Mouse (Mus musculus): ENCODE measurements at regions not wholly inside any gene's neighbourhood (a gene's known extent, or its start where the extent isn't known, plus 50 kb on each side); places are given as distances from the start of the nearest gene placed in this dataset.

- 84% methylated on average over 3 of the region's 3 CpGs for WGBS
- no peak overlapping the region for H3K27ac ChIP-seq (replicated peaks; ENCODE audit: low read depth, low read length)
- H3K4me1 ChIP-seq (ENCODE audit: control insufficient read depth, insufficient read depth, low read length) = no peaks in the 10 kb centered on the region
- no peak for DNase-seq (ENCODE audit: low spot score)
- H3K9me3 ChIP-seq (ENCODE audit: control insufficient read depth, low read length) = no peaks in the 10 kb centered on the region
- H3K27me3 ChIP-seq (ENCODE audit: control insufficient read depth, insufficient read depth, low read length) = no peaks in the 10 kb centered on the region
- no peak for ATAC-seq (ENCODE audit: insufficient number of reproducible peaks, low FRiP score, low TSS enrichment, low read depth)
- no peak overlapping the region for H3K4me2 ChIP-seq (ENCODE audit: low read depth, severe bottlenecking)
- no peak overlapping the region for H3K4me3 ChIP-seq (ENCODE audit: low read depth, low read length)
- H3K9ac ChIP-seq (ENCODE audit: low read length) = no peak overlapping the region
- no peaks in the 10 kb centered on the region for H3K36me3 ChIP-seq (ENCODE audit: control insufficient read depth, insufficient read depth, low read length)
Observed at GRCm38 (mm10) chr8:33078125-33078524, 350.4 kb upstream of the 5930422O12Rik start.

GRCm38 (mm10) chr8:33079867-33080585 is 348.5 kb upstream of the 5930422O12Rik start:
- Histone ChIP-seq H3K36me3 (ENCODE audit: control insufficient read depth, insufficient read depth, low read length) (no peaks in the 10 kb centered on the region), H3K27me3 (ENCODE audit: control insufficient read depth, insufficient read depth, low read length) (no peaks in the 10 kb centered on the region), H3K27ac (replicated peaks; ENCODE audit: low read depth, low read length) (no peak overlapping the region), H3K9ac (ENCODE audit: low read length) (no peak overlapping the region), H3K9me3 (ENCODE audit: control insufficient read depth, low read length) (no peaks in the 10 kb centered on the region), H3K4me1 (ENCODE audit: control insufficient read depth, insufficient read depth, low read length) (no peaks in the 10 kb centered on the region), H3K4me2 (ENCODE audit: low read depth, severe bottlenecking) (no peak overlapping the region), H3K4me3 (ENCODE audit: low read depth, low read length) (no peak overlapping the region)
- WGBS = 74% methylated on average over 12 of the region's 12 CpGs
- DNase-seq (ENCODE audit: low spot score) (no peak), ATAC-seq (ENCODE audit: insufficient number of reproducible peaks, low FRiP score, low TSS enrichment, low read depth) (no peak)

- H3K4me3 ChIP-seq (ENCODE audit: low read depth, low read length) = no peak overlapping the region
- no peaks in the 10 kb centered on the region for H3K4me1 ChIP-seq (ENCODE audit: control insufficient read depth, insufficient read depth, low read length)
- H3K36me3 ChIP-seq (ENCODE audit: control insufficient read depth, insufficient read depth, low read length) = no peaks in the 10 kb centered on the region
- 83% methylated on average over 4 of the region's 4 CpGs for WGBS
- DNase-seq (ENCODE audit: low spot score) = no peak
- H3K4me2 ChIP-seq (ENCODE audit: low read depth, severe bottlenecking) = no peak overlapping the region
- H3K27me3 ChIP-seq (ENCODE audit: control insufficient read depth, insufficient read depth, low read length) = no peaks in the 10 kb centered on the region
- no peak overlapping the region for H3K27ac ChIP-seq (replicated peaks; ENCODE audit: low read depth, low read length)
- ATAC-seq (ENCODE audit: insufficient number of reproducible peaks, low FRiP score, low TSS enrichment, low read depth) = no peak
- no peak overlapping the region for H3K9ac ChIP-seq (ENCODE audit: low read length)
- H3K9me3 ChIP-seq (ENCODE audit: control insufficient read depth, low read length) = no peaks in the 10 kb centered on the region
Observed at GRCm38 (mm10) chr8:33081941-33082340, 346.6 kb upstream of the 5930422O12Rik start.

GRCm38 (mm10) chr8:33085461-33085860 is 343.0 kb upstream of the 5930422O12Rik start:
- H3K9me3 ChIP-seq (ENCODE audit: control insufficient read depth, low read length) = no peaks in the 10 kb centered on the region
- WGBS = 72% methylated on average over 5 of the region's 5 CpGs
- no peak for DNase-seq (ENCODE audit: low spot score)
- H3K4me2 ChIP-seq (ENCODE audit: low read depth, severe bottlenecking) = no peak overlapping the region
- no peak overlapping the region for H3K27ac ChIP-seq (replicated peaks; ENCODE audit: low read depth, low read length)
- H3K4me1 ChIP-seq (ENCODE audit: control insufficient read depth, insufficient read depth, low read length) = no peaks in the 10 kb centered on the region
- no peak overlapping the region for H3K4me3 ChIP-seq (ENCODE audit: low read depth, low read length)
- no peak overlapping the region for H3K9ac ChIP-seq (ENCODE audit: low read length)
- ATAC-seq (ENCODE audit: insufficient number of reproducible peaks, low FRiP score, low TSS enrichment, low read depth) = no peak
- H3K36me3 ChIP-seq (ENCODE audit: control insufficient read depth, insufficient read depth, low read length) = no peaks in the 10 kb centered on the region
- H3K27me3 ChIP-seq (ENCODE audit: control insufficient read depth, insufficient read depth, low read length) = no peaks in the 10 kb centered on the region

DNA sequence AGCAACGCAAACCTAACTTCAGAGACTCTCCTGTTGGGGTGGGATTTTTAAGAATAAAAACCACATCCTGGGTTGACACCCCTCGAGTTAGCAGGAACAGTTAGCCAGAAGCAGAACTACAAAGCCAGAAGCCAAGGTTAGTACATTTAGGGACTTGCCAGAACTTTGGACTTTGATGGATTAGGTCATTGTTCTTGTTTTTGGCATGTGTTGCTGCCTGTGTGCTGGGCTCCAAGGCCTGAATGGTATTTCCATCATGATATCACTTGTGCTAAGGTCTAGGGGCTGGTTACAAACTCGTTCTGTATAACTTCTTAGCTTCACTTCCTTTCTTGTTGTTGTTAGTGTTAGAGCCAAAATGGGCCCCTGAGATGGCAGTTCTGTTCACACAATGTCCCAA is 338.8 kb upstream of the 5930422O12Rik start:
- no peak for ATAC-seq (ENCODE audit: insufficient number of reproducible peaks, low FRiP score, low TSS enrichment, low read depth)
- no peak for DNase-seq (ENCODE audit: low spot score)
- 70% methylated on average over 3 of the region's 3 CpGs for WGBS
- Histone ChIP-seq H3K9ac (ENCODE audit: low read length) (no peak overlapping the region), H3K4me3 (ENCODE audit: low read depth, low read length) (no peak overlapping the region), H3K4me2 (ENCODE audit: low read depth, severe bottlenecking) (no peak overlapping the region), H3K27ac (replicated peaks; ENCODE audit: low read depth, low read length) (no peak overlapping the region), H3K9me3 (ENCODE audit: control insufficient read depth, low read length) (no peaks in the 10 kb centered on the region), H3K27me3 (ENCODE audit: control insufficient read depth, insufficient read depth, low read length) (no peaks in the 10 kb centered on the region), H3K36me3 (ENCODE audit: control insufficient read depth, insufficient read depth, low read length) (no peaks in the 10 kb centered on the region), H3K4me1 (ENCODE audit: control insufficient read depth, insufficient read depth, low read length) (no peaks in the 10 kb centered on the region)

DNA sequence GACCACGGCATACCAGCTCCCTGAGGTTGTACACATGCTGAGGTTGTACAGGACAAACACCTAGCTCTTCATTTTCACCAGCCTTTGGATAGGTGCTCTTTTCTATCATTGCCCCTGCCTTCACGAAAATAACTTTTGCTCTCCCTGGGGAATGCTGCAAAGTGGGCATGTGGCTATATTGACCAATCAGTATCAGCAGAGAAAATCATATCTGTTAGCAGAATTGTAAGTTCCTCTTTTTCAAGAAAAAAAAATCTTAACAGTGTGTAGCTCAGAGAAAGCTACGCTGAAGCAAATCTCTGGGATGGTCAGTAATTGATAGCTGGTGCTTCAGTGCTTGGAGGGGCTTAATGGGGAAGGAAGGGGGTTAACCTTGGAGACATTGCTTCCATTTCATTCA is 319.6 kb upstream of the 5930422O12Rik start:
- 84% methylated on average over 3 of the region's 3 CpGs for WGBS
- H3K27me3 ChIP-seq (ENCODE audit: control insufficient read depth, insufficient read depth, low read length) = no peaks in the 10 kb centered on the region
- ATAC-seq (ENCODE audit: insufficient number of reproducible peaks, low FRiP score, low TSS enrichment, low read depth) (no peak), DNase-seq (ENCODE audit: low spot score) (no peak)
- H3K36me3 ChIP-seq (ENCODE audit: control insufficient read depth, insufficient read depth, low read length) = no peaks in the 10 kb centered on the region
- no peaks in the 10 kb centered on the region for H3K9me3 ChIP-seq (ENCODE audit: control insufficient read depth, low read length)
- no peak overlapping the region for H3K27ac ChIP-seq (replicated peaks; ENCODE audit: low read depth, low read length)
- H3K4me2 ChIP-seq (ENCODE audit: low read depth, severe bottlenecking) = no peak overlapping the region
- H3K4me1 ChIP-seq (ENCODE audit: control insufficient read depth, insufficient read depth, low read length) = no peaks in the 10 kb centered on the region
- no peak overlapping the region for H3K4me3 ChIP-seq (ENCODE audit: low read depth, low read length)
- H3K9ac ChIP-seq (ENCODE audit: low read length) = no peak overlapping the region

DNA sequence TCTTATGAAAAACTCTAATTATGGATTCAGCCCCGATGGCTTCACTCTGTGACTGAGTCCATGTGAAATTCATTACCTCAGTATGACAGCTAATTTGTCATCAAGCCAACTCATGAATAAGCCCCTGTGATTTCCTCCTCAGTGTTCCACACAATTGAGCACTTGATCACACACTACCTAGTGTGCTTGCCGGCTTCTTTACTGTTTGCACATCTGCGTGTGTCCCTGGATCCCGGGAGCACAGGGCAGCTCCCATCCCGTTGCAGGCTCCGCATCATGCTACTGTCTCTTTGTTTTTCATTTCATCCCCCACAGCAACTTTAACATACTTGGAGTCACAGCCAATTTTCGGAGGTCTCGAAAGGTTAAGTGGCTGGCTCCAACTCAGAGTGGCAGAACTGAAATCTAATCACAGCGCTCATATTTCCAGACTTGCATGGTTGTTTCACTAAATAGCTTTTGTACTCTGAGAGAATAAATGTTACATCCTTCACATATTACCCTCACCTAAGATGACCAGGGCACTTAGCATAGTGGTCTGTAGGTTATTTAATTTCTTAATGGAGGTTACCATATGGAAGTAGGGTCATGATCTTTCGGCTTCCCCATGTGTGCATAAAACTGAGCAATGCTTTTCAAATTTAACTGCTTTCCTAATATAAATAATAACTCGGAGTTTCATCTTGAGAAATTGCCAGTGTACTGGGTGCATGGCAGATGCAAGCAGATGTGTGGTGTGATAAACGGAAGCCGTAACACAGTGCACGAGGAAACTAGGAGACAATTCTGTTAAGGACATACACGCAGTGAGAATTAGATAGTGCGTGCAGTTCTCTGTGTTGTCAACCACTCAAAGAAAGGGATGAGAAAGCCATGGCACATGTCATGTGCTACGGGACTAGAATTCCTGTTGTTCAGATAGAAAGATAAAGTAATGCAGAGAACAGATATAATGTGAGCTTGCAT is 313.0 kb upstream of the 5930422O12Rik start:
- Histone ChIP-seq H3K27me3 (ENCODE audit: control insufficient read depth, insufficient read depth, low read length) (no peaks in the 10 kb centered on the region), H3K4me2 (ENCODE audit: low read depth, severe bottlenecking) (no peak overlapping the region), H3K4me3 (ENCODE audit: low read depth, low read length) (no peak overlapping the region), H3K4me1 (ENCODE audit: control insufficient read depth, insufficient read depth, low read length) (no peaks in the 10 kb centered on the region), H3K36me3 (ENCODE audit: control insufficient read depth, insufficient read depth, low read length) (no peaks in the 10 kb centered on the region), H3K9ac (ENCODE audit: low read length) (no peak overlapping the region), H3K9me3 (ENCODE audit: control insufficient read depth, low read length) (no peaks in the 10 kb centered on the region), H3K27ac (replicated peaks; ENCODE audit: low read depth, low read length) (no peak overlapping the region)
- WGBS = 72% methylated on average over 17 of the region's 17 CpGs
- ATAC-seq (ENCODE audit: insufficient number of reproducible peaks, low FRiP score, low TSS enrichment, low read depth) (no peak), DNase-seq (ENCODE audit: low spot score) (peak; percentile 31)

DNA sequence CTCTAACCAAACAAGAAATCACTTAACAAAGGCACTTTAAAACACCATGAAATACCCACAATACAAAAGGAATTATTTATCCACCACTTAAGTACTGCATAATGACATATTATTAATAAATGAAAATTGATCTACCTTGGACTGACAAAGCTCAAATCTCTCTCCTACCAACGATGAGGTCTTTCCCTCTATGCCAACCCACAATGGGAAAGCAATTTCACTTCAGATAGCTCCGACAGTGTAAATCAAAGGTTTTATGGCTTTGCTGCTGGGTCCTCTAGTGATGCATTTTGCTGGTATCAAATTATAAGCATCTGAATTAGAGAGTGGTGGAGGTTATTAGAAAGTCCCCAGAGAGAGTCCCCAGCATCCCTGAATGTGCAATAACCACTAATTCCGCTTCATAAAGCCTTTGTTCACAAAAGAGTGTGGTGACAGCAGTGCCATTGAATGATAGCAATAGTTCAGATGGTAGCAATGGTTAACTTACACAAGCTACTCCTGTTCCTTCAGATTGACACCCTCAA is 305.4 kb upstream of the 5930422O12Rik start:
- H3K4me3 ChIP-seq (ENCODE audit: low read depth, low read length) = no peak overlapping the region
- no peak for DNase-seq (ENCODE audit: low spot score)
- H3K27me3 ChIP-seq (ENCODE audit: control insufficient read depth, insufficient read depth, low read length) = no peaks in the 10 kb centered on the region
- no peaks in the 10 kb centered on the region for H3K36me3 ChIP-seq (ENCODE audit: control insufficient read depth, insufficient read depth, low read length)
- H3K4me2 ChIP-seq (ENCODE audit: low read depth, severe bottlenecking) = no peak overlapping the region
- no peaks in the 10 kb centered on the region for H3K4me1 ChIP-seq (ENCODE audit: control insufficient read depth, insufficient read depth, low read length)
- no peak overlapping the region for H3K9ac ChIP-seq (ENCODE audit: low read length)
- WGBS = 82% methylated on average over 3 of the region's 3 CpGs
- no peak overlapping the region for H3K27ac ChIP-seq (replicated peaks; ENCODE audit: low read depth, low read length)
- H3K9me3 ChIP-seq (ENCODE audit: control insufficient read depth, low read length) = no peaks in the 10 kb centered on the region
- no peak for ATAC-seq (ENCODE audit: insufficient number of reproducible peaks, low FRiP score, low TSS enrichment, low read depth)
